Mouse (Mus musculus) R1 (cell line): Measurements from ENCODE around the gene Arap1.
A peak's percentile ranks its signal among the peaks of the same experiment; 100 is the strongest.

ENCODE experiments used
- DNase-seq: peaks from one replicate; pipeline ENCODE4 v3.0.0-alpha.2; 2018; ENCODE audit warnings: low read depth, low spot score

Arap1 gene

GRCm38 (mm10) chr7:101361767-101362166 lies 13.9 kb downstream of the Arap1 start:
- no peak for DNase-seq

GRCm38 (mm10) chr7:101362791-101363191 lies 14.9 kb downstream of the Arap1 start:
- DNase-seq: no peak

DNA sequence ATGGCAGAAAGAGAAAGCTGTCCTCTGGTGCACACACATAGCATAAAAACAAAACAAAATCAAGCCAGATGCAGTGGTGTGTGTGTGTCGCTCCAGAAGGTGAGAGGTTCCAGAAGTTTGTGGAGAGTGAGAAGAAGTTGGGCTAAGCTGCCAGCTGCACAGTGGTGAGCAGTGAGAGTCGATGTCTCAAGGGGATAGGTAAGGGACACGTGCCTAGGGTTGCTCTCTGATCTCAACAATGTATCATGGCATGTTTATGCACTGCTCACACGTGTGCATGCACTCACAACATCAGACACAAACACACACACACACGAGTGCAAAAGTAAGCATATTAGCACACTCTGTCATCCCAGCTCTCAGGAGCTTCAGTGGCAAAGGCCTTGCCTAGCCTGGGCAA lies 16.0 kb downstream of the Arap1 start:
- no peak for DNase-seq

- peak; percentile 38 for DNase-seq
These were observed 20.3 kb downstream of the Arap1 start for GRCm38 (mm10) chr7:101367901-101368852.

- DNase-seq: no peak
These were observed 21.8 kb downstream of the Arap1 start for GRCm38 (mm10) chr7:101369666-101370065.

DNA sequence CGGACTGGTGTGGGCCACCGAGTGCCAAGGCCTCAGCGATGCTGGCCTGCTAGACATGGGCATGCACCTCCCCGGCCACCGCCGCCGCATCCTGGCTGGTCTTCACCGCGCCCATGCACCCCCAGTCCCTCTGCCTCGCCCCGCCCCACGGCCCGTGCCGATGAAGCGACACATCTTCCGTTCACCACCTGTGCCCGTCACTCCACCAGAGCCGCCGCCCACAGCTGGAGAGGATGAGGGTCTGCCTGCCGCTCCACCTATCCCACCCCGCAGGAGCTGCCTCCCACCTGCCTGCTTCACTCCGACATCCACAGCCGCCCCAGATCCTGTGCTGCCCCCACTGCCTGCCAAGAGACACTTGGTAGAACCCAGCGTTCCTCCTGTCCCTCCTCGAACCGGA lies 25.2 kb downstream of the Arap1 start:
- DNase-seq: no peak

- DNase-seq: peak; percentile 51
These were observed 26.3 kb downstream of the Arap1 start for GRCm38 (mm10) chr7:101374155-101374554.

- DNase-seq: no peak
These were observed 29.0 kb downstream of the Arap1 start for GRCm38 (mm10) chr7:101376701-101377340.

GRCm38 (mm10) chr7:101377741-101378262 lies 29.9 kb downstream of the Arap1 start:
- DNase-seq: peak; percentile 75

- no peak for DNase-seq
These were observed 30.4 kb downstream of the Arap1 start for GRCm38 (mm10) chr7:101378285-101378684.

GRCm38 (mm10) chr7:101378796-101379465 lies 31.1 kb downstream of the Arap1 start:
- DNase-seq: no peak

- DNase-seq: no peak
These were observed 31.9 kb downstream of the Arap1 start for GRCm38 (mm10) chr7:101379732-101380131.

GRCm38 (mm10) chr7:101381512-101381911 lies 33.6 kb downstream of the Arap1 start:
- DNase-seq: no peak

DNA sequence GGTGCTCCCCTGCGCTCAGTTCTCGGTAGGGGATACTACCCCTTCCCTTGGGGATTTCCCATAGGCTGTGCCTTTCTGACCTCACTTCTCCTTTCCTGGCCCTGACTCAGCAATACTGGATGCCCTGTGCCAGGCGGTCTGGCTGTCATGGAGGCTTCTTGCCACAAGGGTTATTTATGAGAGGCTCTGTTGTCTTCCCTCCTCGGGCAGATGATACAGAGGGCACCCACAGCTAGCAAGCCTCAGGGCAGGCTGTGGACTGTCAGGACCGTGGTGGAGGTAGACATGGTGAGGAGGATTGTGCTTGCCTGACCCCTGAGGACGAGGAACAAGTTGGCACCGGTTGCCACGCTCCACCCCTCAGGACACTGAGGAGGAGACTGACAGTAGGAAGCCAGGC lies 34.5 kb downstream of the Arap1 start:
- peak; percentile 47 for DNase-seq

DNA sequence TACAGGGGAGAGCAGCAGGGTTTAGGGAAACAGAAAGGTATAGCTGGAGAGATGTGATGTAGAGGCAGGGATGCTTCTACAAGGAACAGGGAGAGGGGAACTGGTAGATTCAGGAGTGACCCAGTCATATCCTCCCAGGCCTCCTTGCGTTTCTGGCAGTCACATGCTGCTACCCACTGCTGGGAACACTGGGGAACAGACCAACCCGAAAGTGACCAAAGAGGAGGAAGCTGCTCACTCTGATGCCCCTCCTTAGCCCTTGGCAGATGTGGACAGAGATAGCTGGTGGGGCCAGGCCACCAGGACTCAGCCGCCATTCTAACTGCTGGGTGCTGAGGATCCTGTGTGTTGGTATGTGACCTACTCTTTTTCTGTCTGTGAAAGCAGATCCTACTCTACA lies 35.9 kb downstream of the Arap1 start:
- DNase-seq: no peak

DNA sequence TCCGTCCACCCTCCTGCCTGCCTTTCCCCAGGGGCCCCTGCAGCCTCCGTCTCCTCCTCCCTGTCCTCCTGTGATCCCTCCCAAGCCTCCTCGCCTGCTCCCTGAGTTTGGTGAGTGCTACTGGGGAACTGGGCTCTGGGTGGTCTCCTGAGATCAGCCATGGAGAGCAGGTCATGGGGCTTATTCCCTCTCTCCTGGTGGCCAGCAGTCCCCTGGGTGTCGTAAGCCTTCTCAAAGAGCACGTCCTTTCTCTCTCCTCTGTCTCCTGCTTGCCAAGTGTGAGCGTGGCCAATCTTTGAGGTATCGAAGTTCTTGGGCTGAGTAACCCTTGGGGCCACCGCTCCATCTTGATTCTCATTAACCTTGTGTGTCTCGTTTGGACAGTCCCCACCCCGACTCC lies 37.1 kb downstream of the Arap1 start:
- no peak for DNase-seq

GRCm38 (mm10) chr7:101385331-101385733 lies 37.5 kb downstream of the Arap1 start:
- DNase-seq: peak; percentile 78

- DNase-seq: peak; percentile 20
These were observed 38.1 kb downstream of the Arap1 start for GRCm38 (mm10) chr7:101385866-101386452.

GRCm38 (mm10) chr7:101389256-101389655 lies 41.4 kb downstream of the Arap1 start:
- no peak for DNase-seq

DNA sequence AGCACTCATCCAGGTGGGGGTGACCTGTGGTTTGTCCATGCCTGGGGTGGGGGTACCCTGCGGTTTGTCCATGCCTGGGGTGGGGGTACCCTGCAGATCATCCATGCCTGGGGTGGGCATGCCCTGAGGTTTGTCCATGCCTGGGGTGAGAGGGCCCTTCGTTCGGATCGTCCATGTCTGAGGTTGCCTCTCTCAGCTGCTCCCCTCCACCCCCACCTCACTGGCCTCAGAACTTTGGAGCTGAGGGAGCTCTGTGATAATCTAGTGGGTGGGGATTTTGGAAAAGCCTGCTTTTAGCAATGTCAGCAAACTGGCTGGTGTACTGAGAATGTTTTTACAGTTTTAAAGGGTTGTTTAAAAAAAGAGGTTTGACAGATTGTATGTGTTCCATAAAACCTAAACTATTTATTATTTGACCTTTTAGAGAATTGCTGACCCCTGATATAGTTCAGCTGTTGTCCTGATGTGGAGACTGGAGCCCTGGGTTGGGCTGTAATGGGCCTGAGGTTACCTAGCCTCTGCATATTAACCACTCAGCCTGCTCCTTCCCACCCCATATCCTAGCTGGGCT lies 44.1 kb downstream of the Arap1 start:
- DNase-seq: no peak

GRCm38 (mm10) chr7:101393015-101393414 lies 45.1 kb downstream of the Arap1 start:
- no peak for DNase-seq
